Mouse (Mus musculus): Measurements from ENCODE around the gene Fam129a.
A peak's percentile ranks its signal among the peaks of the same experiment; 100 is the strongest.

DNA sequence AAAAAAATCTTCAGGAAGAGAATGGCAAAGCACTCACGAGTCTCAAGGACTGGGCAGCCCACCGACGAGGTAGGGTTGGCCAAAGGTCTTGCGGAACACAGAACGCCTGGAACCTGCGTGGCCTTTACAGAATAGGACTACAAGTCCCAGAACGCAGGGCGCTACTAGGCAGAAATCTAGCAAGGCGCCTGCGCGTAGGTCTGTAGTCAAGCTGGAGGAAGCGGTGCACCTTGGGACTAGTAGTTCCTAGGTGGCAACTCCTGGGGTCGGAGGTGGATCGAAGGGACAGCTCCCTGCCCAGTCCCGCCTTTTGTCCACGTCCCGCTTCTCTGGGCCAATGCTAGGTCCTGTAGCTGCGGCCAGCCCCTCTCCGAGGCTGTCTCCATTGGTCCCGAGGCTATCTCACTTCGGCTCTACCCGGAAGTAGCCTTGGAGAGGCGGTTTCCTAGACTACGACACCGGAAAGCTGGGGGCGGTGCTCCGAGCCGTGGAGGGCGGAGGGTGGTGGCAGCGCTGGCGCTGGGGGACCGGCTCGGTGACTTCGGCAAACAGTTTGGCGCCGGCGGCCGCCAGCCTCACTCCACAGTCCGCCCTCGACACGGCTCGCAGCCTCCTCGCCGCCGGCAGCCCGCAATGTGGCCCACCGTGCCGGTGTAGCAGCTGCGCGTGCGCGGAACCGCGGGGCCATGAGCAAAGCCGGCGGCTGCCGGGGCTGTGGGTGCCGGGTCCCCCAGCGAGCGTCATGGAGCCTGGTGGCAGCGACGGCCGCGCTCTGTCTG is 184.1 kb downstream of the Fam129a start, which contains the start of gene Edem3:
- no peak for TF ChIP-seq CTCF (IDR thresholded peaks at IDR 0.05; ENCODE audit: insufficient read depth, low read length)
- TF ChIP-seq POLR2A (IDR thresholded peaks at IDR 0.05; ENCODE audit: borderline replicate concordance, extremely low read depth, low read depth, low read length): peak; percentile 77; the same call in 1 of the 2 replicates
